Mouse (Mus musculus) kidney, postnatal 0 days (tissue): Measurements from ENCODE around the gene Agbl4. TPM values are rescaled to one million over a fixed set of nuclear protein-coding genes. Genes with fewer than 3 reads are reported as not detected.

Experiments used
- ATAC-seq: fragments of 200-750 bp; cut with Nextera tagmentation; replicated peaks from 2 replicates; pipeline ENCODE4 v1.8.0; 2017; ENCODE audit warnings: low read depth, moderate number of reproducible peaks, moderate TSS enrichment, moderate library complexity; ENCODE audit not compliant: low FRiP score
- DNase-seq: peaks from one replicate; pipeline ENCODE4 v3.0.0-alpha.2; 2016; ENCODE audit warnings: low spot score
- H3K27ac ChIP-seq: fragments of 300-500 bp; sonication (generic); 2 replicates; pipeline ENCODE4 v1.5.1; 2014; ENCODE audit warnings: mild to moderate bottlenecking
- H3K27me3 ChIP-seq: fragments of 300-500 bp; sonication (generic); 2 replicates; pipeline ENCODE4 v1.6.1; 2014; ENCODE audit warnings: low read length, mixed read lengths; ENCODE audit not compliant: insufficient read depth
- H3K36me3 ChIP-seq: fragments of 300-500 bp; sonication (generic); 2 replicates; pipeline ENCODE4 v1.6.1; 2014; ENCODE audit warnings: low read length, mixed read lengths; ENCODE audit not compliant: insufficient read depth
- H3K4me1 ChIP-seq: fragments of 300-500 bp; sonication (generic); replicated peaks from 2 replicates; pipeline ENCODE4 v1.6.1; 2014; ENCODE audit warnings: antibody characterized with exemption, low read length, mixed read lengths; ENCODE audit not compliant: insufficient read depth
- H3K4me2 ChIP-seq: fragments of 300-500 bp; sonication (generic); 2 replicates; pipeline ENCODE4 v1.6.1; 2014; ENCODE audit warnings: mild to moderate bottlenecking, low read length, moderate library complexity, mixed read lengths
- H3K4me3 ChIP-seq: fragments of 300-500 bp; sonication (generic); replicated peaks from 2 replicates; pipeline ENCODE4 v1.5.1; 2014; ENCODE audit warnings: low read depth, low read length
- H3K9ac ChIP-seq: fragments of 300-500 bp; sonication (generic); 2 replicates; pipeline ENCODE4 v1.6.1; 2014; ENCODE audit warnings: low read depth, low read length
- H3K9me3 ChIP-seq: fragments of 300-500 bp; sonication (generic); replicated peaks from 2 replicates; pipeline ENCODE4 v1.6.1; 2016; ENCODE audit warnings: low read length, inconsistent platforms, mixed read lengths
- CTCF ChIP-seq: IDR thresholded peaks from 2 replicates; pipeline ENCODE4 v1.5.1; 2016; ENCODE audit warnings: antibody characterized with exemption, low read depth, mild to moderate bottlenecking, moderate library complexity
- WGBS: fragments of 180-500 bp; shearing (Covaris S2); extraction: QIAGEN DNeasy Blood & Tissue Kit; methylation state at CpG from one replicate; pipeline ENCODE4 v1.1.7; 2014; 5-methylcytosine and 5-hydroxymethylcytosine counted together
- polyA plus RNA-seq: library from polyadenylated mRNA; unstranded; fragments of >200 nt; fragmentation: Nextera tagmentation; extraction: Ambion mirVana; gene quantifications from 2 replicates; pipeline ENCODE4 v1.2.1, GENCODE M21; 2015

The Agbl4 gene
- polyA plus RNA-seq, 1 experiment from 2014 or later, result 0.28 TPM

DNA sequence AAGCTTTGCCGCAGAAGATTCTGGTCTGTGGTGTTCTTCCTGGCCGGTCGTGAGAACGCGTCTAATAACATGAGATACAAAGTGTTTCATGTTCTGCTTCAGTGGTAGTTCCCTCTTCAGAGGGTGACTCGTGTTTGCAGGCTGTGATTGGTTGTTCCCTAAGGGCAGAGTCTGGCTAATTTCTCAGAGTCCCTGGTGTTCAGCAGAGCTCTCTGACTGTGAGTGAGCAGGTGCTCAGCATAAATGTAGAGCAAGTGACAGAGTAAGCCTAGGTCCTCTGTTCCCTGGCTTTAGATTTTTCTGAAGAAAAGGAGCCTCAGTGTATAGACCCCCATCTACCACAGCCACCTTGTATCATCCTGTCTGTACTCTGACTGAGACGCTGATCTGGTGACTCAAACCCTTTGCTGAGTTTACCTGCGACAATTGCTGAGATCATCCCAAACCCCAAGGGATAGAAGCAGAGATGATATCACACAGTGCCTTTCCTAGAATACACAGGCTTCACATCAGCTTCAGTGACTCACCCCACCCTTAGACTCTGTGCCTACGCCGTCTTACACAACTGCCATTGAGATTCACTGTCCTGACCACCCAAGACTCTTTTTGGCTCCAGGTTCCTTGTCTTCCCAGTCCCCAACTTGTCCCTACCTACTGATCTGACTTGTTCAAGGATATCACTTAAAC is 1179.8 kb downstream of the Agbl4 start:
- ATAC-seq, result no peak
- 75% methylated on average over 10 of the region's 10 CpGs for WGBS
- no peak for TF ChIP-seq CTCF
- Histone ChIP-seq H3K4me1 (no peaks in the 10 kb centered on the region), H3K9ac (no peak overlapping the region), H3K36me3 (no peaks in the 10 kb centered on the region), H3K4me3 (no peak overlapping the region), H3K4me2 (no peak overlapping the region), H3K27ac (no peak overlapping the region), H3K9me3 (no peaks in the 10 kb centered on the region), H3K27me3 (no peaks in the 10 kb centered on the region)
- DNase-seq, result no peak

GRCm38 (mm10) chr4:111579115-111579862 is 1181.8 kb downstream of the Agbl4 start:
- Histone ChIP-seq H3K9ac (no peak overlapping the region), H3K4me3 (no peak overlapping the region), H3K4me2 (no peak overlapping the region), H3K36me3 (no peaks in the 10 kb centered on the region), H3K27me3 (no peaks in the 10 kb centered on the region), H3K9me3 (no peaks in the 10 kb centered on the region), H3K27ac (no peak overlapping the region), H3K4me1 (no peaks in the 10 kb centered on the region)
- ATAC-seq (no peak), DNase-seq (no peak)
- WGBS, result 48% methylated on average over 4 of the region's 4 CpGs
- TF ChIP-seq CTCF, result no peak

- H3K4me3 ChIP-seq, result no peak overlapping the region
- 35% methylated on average over 4 of the region's 4 CpGs for WGBS
- H3K4me1 ChIP-seq, result no peaks in the 10 kb centered on the region
- H3K4me2 ChIP-seq, result no peak overlapping the region
- no peak overlapping the region for H3K9ac ChIP-seq
- ATAC-seq, result no peak
- H3K9me3 ChIP-seq, result no peaks in the 10 kb centered on the region
- H3K27me3 ChIP-seq, result no peaks in the 10 kb centered on the region
- H3K36me3 ChIP-seq, result no peaks in the 10 kb centered on the region
- DNase-seq, result no peak
- no peak for TF ChIP-seq CTCF
- no peak overlapping the region for H3K27ac ChIP-seq
These were observed 1182.4 kb downstream of the Agbl4 start for GRCm38 (mm10) chr4:111579863-111580224.

- no peak overlapping the region for H3K4me2 ChIP-seq
- H3K9ac ChIP-seq, result no peak overlapping the region
- H3K27ac ChIP-seq, result no peak overlapping the region
- H3K4me1 ChIP-seq, result no peaks in the 10 kb centered on the region
- ATAC-seq (no peak), DNase-seq (no peak)
- no peak overlapping the region for H3K4me3 ChIP-seq
- H3K27me3 ChIP-seq, result no peaks in the 10 kb centered on the region
- WGBS, result 69% methylated on average over 1 of the region's 1 CpGs
- TF ChIP-seq CTCF, result no peak
- H3K36me3 ChIP-seq, result no peaks in the 10 kb centered on the region
- no peaks in the 10 kb centered on the region for H3K9me3 ChIP-seq
These were observed 1182.8 kb downstream of the Agbl4 start for GRCm38 (mm10) chr4:111580239-111580638.

- Histone ChIP-seq H3K4me1 (no peaks in the 10 kb centered on the region), H3K4me2 (no peak overlapping the region), H3K27ac (no peak overlapping the region), H3K4me3 (no peak overlapping the region), H3K27me3 (no peaks in the 10 kb centered on the region), H3K9me3 (no peaks in the 10 kb centered on the region), H3K36me3 (no peaks in the 10 kb centered on the region), H3K9ac (no peak overlapping the region)
- ATAC-seq (peak; percentile 85), DNase-seq (peak; percentile 64)
- no peak for TF ChIP-seq CTCF
- WGBS, result 30% methylated on average over 10 of the region's 10 CpGs
These were observed 1186.2 kb downstream of the Agbl4 start for GRCm38 (mm10) chr4:111583562-111584237.

DNA sequence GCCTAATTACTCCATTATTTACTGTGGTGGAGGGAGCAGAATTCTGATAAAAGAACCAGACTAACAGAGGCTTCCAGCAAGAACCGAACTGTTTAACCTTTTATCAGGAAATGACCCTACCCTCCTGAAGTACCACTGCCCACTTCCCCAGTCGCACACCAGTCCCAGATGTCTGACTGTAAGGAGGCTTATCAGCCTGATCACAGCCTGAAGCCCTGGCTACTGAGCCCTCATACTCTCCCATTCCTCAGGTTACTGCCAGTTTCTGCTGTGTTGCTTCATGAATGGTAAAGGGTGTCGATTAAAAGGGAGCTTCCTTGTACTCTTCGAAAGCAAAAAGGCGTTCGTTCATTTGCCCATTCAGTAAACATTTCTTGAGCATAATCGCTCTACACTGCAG is 1186.8 kb downstream of the Agbl4 start:
- DNase-seq (no peak), ATAC-seq (no peak)
- H3K27ac ChIP-seq, result no peak overlapping the region
- H3K27me3 ChIP-seq, result no peaks in the 10 kb centered on the region
- no peak for TF ChIP-seq CTCF
- no peak overlapping the region for H3K9ac ChIP-seq
- H3K36me3 ChIP-seq, result no peaks in the 10 kb centered on the region
- WGBS, result 66% methylated on average over 7 of the region's 7 CpGs
- H3K4me3 ChIP-seq, result no peak overlapping the region
- H3K4me1 ChIP-seq, result no peaks in the 10 kb centered on the region
- no peak overlapping the region for H3K4me2 ChIP-seq
- no peaks in the 10 kb centered on the region for H3K9me3 ChIP-seq
